Mouse (Mus musculus) spleen, postnatal 10 days (tissue): Measurements from ENCODE around the gene Dido1.
"Not testable (repeated sequence)": the region's sequence is repeated elsewhere in the genome, so short reads cannot be mapped to it uniquely, and the experiment has no call there.

ENCODE experiments used
- DNase-seq, 2 experiments: peaks; one replicate each; pipeline ENCODE4 v3.0.0; 2021 to 2022; ENCODE audit warnings: low spot score in 2 of 2

The Dido1 gene

DNA sequence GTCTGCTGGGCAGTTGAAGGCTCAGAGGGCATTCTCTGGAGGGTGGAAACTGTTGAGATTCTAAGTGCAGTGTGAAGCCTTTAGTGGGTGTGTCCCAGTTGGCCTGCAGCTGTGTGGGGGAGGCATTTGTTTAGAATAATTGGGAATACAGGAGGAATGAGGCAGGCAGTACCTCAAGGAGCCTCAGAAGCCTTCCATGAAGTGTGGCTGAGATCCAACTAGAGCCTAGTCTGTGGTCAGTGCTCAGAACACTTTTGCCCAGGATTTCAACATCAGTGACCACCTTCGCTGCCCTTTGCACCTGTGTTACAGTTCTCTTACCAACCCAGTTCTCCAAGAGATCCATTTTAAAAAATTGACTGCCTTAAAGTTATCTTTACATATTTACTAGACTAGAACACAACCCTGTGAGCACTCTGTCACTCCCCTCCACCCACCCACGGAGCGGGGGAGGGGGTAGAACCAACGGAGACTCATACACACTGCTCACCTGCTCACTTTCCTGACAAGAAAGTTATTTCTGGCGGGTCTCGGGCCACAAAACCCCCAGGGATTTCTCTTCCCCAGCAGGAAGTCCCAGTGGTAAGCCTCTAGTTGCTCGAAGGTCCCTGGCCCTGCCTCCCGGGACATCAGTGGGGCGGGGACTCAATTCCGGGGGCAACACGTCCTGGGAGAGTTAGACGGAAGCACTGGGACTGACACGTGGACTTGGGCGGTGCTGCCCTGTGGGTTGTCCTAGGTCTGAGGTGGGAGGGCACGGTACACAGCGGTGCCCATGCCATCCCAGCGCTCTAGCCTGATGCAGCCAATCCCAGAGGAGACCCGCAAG, 15.0 kb upstream of the Dido1 start, which contains the start of gene Slc17a9:
Slc17a9 (plus strand) TSS at position 679 of the 829 bp plus-strand sequence.
- peak; percentile 47 to 60 for DNase-seq

DNA sequence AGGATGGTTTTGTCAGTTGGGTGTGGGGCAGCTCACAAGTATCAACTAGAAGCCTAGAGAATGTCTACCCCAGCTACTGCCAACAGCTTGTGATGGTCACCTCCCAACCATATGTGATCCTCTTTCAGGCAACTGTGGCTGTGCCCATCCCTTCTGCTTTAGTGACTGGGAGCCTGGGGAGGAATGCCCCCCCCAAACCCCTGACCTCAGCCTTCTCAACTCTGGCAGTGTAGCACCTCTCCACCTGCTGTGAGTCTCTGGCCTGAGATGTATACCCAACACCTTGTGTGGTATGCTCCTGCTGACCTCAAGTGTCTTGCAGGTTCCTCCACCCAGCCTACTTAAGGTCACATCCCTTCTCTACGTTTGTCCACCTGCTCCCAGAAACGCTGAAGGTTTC, 14.1 kb upstream of the Dido1 start:
- no peak for DNase-seq

DNA sequence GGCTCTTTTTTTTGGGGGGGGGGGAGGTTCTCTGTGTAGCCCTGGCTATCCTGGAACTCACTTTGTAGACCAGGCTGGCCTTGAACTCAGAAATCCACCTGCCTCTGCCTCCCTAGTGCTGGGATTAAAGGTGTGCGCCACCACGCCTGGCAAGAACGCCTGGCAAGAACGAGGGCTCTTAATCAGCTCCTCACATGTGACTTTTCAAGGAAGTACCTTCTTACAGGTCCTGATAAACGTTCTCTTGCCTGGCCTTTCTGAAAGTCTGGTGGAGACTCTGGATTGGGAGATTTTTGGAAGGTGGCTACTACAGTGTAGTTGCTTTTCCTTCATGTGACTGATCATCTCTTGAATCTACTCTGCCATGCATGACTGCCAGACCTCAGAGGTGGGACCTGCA, 12.9 kb upstream of the Dido1 start:
- DNase-seq = not testable (repeated sequence)

DNA sequence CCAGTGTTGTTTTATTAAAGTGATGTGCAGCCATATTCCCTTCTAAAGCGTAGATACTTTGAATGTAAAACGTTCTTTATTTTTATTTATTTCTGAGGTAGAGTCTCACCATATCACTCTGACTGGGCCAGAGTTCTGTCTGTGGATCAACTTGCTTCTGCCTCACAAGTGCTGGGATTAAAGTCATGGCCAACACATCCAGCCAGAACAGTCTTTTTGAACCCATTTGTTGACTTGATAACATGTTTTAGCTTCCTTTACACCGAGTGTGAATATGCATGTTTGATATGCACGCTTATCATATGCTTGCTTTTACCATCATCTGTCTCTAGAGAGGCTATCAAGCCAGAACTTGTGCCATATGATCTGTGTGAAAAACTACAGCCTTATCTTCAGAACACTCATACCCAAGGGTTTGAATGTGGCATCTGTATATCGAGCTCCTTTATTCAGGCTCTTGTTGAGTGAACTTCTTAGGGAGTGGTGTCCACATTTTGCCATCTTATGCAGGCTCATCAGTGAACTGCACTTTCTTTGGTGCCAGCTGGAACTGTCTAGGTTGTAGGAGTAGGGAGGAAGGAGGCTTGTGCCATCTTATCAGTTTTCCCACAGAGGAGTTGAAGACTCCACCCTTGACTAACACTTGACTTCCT, 2.4 kb upstream of the Dido1 start:
- peak in 1 of 2 experiments; percentile 47 for DNase-seq

DNA sequence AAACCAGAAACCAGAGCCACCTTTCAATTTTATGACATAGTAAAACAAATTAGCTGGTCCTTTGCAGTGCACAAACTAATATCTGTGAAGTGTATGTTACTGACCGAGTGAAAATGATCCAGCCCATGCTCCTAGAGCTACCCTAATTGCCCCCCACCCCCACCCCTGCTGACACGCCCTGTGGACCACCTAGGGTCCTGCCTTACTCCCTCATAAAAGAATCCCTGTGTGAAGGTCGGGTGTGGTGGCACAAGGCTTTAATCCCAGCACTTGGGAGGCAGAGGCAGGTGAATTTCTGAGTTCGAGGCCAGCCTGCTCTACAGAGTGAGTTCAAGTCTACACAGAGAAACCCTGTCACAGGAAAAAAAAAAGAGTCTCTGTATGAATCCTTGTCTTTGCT, 1.7 kb upstream of the Dido1 start:
- DNase-seq = no peak

DNA sequence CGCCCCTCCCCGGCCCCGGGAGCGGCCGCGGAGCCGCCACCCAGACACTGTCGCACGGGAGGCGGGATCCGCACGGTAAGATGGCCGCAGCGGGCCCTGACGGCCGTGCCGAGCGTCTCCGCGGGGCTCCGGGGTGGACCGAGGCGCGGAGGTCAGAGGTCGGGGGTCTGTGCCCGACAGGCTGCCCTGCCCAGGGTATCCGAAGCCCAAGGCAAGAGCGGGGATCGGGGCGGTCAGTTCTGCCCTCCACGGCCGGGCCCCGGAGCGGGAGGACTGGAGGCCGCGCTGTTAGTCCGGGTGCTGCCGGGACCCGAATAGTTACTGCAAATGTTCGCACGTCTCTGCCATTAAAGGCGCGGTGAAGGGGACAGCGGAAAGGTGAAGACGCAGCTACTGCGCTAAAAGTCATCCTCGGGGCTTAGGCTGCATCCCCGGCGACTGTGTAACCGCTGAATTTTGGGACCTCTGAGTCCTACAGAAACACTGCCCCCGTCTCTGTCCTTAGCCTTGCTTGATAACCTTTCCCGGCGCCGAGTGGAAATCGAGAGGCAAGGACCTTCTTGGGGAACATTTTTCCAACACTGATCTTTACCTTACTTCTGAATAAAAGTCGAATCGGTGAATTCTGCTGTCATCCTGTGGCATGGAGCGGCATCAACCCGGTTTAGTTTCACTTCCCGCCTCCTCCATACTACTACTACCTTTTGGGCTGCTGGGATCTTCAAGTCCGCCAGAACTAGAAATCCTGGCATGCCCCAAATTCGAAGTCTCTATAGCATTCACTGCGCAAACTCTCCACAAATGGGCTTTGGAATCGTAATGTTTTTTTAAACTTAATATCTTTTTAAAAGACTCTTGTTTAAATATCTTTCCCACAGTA, 717 bp upstream of the Dido1 start:
- DNase-seq = no peak

DNA sequence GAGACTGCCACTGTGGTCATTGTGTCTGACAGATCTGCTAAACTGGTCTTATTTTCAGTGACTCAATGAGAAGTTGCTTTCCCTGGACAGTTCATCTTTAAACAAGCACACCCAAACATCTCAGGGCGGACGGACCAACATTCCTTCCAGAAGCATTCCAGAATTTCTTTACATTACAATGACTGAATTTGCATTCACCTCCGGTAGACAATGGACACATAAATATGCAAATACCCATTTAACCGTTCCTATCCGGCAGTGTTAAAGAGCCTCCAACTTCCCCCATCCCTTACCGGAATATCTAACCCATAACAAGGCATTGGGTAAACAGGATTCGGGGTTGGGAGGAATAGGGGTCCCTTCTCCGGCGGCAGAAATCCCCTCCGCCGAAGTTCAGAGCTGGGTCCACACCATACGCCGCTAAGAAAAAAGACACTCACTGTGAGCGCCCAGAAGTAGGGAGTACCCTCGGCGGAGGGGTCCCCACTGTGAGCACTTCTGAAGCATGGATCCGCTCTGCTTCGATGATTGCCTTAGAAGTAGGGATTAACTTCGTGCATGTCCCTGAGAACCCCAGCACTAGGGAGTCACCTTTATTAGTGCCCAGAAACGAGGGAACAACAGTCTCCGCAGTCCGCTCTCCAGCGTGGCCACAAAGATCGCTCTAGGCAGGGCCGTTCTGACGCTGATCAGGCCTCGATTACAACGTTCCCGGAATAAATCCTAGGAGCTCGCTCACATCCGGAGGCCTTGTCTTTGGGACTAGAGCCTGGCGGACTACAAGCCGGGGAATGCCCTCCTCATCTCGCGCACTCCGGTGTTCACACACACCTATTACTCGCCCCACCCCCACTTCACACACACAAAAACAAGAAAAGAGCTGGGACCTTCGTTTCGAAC, 526 bp downstream of the Dido1 start:
- DNase-seq = no peak

DNA sequence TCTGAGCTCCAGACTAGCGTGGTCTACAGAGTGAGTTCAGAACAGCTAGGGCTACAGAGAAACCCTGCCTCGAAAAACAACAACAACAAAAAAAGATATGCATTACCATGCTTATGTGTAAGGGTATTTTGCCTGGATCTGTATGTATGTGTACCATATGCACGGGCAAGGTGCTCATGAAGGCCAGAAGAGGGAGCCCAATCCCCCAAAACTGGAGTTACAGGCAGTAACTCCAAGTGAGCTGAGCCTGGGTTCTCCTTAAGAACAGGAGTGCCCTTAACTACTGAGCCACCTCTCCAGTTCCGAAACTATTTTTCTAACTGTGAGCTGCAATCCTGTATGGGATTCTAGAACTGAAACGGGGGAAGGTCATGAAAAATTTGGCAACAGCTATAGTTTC, 3.8 kb downstream of the Dido1 start:
- DNase-seq = no peak

DNA sequence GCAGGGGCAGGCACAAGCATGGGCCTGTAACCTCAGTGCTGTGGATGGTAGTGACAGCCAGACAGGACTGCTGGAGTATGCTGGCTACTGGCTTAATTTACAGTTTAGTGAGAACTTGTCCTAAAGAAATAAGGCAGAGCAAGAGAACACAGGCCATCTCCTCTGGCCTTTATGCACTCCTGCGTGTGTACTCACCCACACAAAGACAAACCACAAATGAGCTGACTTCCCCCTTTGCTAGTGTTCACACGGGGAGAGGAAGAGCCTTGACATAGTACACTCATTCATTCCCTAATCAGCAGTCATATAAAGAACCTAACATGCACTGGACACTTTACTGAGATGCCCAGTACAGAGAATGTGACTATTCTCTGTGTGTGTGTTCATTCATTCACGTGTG, 4.7 kb downstream of the Dido1 start:
- DNase-seq = no peak

DNA sequence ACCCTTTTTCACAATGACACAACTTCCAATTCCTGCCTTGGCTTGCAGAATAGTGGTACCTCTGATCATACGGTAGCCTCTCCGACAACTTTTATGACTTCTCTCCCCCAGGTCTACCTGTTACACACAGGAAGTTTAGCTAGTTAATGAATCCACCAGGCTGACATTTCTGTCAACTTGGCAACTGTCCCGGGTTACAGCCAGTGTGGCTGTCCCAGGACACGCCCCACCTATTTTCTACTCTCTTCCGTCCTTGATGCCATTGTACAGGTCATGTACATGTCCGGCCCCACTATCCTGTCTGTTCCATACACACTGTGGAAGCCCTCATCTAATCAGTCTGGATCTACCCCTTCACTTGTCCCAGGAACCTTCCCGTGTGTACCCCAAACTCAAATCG, 5.2 kb downstream of the Dido1 start:
- no peak for DNase-seq

DNA sequence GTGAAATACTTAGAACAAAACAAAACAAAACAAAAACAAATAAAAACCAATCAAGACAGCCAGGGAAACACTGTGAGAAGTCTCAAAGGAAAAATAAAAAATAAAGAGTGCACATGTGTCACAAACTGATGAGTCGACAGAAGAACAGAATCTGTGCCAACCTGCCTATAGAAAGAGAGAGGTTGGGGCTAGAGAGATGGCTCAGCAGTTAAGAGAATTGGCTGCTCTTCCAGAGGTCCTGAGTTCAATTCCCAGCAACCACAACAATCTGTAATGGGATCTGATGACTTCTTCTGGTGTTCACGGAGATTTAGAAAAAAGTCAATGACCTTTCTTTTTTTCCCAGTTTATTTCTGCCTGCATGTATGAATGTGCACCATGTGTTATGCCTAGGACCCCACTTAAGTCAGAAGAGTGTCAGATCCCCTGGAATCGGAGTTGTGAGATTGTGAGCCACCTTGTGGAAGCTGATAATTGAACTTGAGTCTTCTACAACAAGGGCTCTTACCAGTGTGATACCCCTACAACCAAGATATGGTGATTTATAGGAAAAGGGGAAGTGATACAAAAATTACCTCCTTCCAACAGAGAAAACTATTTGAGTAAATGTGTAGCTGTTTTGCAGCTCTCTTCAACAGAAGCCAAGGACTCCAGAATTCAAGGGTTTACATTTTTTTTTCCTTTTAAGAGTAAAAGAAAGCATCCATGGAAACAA, 6.0 kb downstream of the Dido1 start:
- DNase-seq = no peak

DNA sequence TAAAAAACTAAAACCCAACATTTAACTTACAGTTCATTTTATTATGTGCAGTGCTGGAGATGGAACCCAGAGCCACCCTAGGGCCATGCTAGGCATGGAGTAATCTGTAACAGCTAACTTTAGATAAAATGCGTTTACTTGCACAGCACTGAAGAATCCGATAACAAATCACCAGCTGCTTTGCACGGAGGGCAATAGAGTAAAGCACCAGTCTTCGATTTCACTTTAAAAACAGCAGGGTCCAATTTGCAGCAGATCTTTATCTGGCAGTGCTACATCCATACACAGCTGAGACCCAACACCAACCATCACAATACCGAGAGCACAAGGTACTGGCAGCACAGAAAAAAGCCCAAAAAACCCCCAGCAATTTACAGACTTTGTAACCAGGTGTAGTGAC, 6.6 kb downstream of the Dido1 start:
- no peak for DNase-seq

DNA sequence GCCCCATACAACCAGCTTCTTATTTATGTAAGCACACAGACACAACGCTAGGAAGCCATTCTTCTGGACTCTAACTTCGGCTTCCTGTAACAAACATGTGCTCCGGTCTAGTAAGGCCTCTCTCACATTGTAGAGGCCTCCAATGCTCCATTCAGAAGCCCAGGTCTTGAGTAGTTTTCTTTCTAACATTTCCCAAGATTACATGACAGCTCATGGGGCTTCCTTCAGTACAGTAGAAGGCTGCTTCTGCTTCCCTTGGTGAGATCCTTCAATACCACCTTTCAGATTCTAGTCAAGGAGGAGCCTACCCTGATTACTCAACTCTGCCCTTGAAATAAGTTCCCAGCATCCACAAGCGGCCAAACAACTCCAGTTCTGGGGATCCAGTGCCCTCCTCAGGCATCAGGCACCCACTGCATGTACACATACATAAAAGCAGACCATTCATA, 7.1 kb downstream of the Dido1 start:
- no peak for DNase-seq

DNA sequence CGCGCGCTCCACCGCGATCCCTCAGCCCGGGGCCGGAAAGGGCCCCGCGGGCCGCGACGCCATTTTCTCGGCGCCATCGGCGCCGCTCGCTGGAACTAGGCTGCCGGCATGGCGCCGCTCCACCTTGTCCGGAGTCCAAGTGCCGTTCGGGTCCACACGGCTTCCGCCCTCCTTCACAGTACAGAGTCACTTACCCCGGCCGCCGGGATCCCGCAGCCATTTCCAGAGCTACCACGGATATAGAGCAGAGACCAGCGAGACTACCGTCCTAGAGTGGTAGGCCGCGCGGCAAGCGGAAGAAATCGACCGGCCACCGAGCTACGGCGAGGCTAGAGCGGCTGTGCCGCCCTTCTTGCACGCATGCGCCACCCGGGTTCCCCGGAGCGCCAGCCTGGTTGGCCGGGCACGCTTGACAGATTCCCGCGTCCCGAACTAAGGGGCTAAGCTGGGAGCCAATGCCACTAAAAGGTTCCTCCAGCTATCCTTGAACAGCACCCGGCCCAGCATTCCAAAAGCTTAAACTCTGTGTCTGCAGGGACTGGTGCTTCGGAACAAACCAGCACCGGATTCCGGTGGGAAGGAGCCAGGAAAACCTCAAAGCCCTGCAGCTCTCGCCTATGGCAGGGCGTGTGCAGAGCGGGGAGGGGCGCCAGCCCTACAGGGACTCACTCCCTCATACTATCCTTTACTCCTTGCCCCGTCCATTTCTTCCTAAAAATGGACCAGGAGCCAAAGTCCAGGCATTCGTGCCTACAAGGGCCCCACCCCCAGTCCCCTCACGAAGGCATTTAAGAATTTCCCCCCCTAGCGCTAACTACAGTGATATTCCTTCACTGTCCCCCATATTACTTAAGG, 7.8 kb downstream of the Dido1 start:
- peak; percentile 92 to 94 for DNase-seq

DNA sequence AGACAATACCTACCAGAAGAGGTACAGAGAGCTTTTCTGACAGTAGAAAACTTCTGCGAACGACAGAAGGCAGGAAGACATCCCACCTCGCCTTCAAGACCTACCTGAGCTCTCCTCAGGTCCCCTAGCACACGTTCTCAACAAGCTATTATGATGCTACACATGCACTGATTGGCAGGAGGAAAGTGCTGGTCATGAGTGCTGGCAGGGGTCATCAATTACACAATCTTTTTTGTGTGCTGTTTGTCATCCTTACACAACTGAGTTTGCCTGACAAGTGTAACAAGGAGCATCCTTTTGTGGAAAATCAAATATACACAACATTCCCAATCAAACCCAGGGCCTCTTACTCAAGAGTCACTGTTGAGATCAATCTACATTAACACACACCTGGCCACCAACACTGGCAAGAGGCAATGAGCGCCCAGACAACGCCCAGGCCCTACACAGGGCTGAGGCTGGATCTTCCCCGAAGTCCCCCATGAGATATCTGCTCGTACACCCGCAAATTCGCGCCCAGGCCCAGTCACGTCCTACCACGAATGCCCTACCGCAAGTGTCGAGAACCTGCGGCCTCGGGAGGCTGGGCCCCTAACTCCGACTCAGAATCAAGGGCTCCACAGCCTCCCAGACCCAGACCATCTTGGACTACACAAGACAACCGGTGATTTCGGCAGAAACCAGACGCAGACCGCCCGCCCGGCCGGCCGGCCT, 8.6 kb downstream of the Dido1 start:
- no peak for DNase-seq

DNA sequence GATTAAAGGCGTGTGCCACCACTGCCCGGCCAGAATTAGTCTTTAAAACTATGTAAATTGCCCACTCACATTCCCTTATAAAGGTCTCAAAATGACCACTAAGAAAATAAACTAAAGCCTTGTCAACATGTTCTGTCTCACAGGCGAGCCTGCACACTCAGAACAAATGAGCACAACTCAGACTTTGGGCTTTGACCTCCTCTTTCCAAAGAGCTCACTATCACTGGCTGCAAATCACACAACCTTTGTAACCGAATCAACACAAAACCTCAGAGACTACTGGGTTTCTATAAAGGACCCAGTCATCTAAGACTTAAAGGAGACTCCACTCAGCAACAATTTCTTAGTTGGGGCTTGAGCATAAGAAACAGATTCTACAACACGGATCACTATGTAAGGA, 9.3 kb downstream of the Dido1 start:
- DNase-seq = no peak

DNA sequence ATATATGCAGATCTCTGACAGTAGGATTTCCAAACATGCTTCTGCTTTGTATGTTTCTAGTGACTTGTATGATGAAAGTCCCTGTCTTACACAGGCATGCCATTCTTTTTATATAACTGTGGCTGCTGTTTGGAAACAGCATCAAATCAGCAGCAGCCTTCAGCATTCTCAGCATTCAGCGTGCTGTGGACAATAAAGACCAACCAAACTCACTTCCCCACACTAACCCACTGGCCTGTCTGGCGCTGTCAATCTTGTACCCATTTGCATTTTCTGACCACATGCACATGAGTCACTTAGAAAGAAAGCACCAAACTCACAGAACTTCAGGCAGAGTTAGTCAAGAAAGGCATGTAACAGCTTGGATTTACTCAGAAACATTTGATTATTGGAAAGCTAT, 14.6 kb downstream of the Dido1 start:
- DNase-seq = peak in 1 of 2 experiments; percentile 33

DNA sequence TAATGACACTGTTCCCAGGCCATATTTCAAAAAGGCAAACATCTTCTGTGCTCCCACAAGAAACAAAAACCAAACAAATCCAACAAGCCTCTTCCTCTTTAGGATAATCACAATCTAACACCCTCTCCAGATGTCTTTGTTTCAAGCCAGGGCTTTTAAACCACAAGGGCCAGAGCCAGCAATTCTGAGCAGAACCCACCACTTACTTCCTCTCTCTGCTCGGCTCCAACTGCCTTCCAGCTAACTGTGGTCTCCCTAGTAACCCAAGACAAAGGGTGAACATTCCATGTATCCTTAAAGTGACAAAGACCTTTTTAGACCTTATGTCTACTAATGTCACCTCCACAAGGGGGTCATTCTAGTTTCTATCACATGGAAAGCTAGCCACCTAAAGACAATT, 17.2 kb downstream of the Dido1 start:
- no peak for DNase-seq

DNA sequence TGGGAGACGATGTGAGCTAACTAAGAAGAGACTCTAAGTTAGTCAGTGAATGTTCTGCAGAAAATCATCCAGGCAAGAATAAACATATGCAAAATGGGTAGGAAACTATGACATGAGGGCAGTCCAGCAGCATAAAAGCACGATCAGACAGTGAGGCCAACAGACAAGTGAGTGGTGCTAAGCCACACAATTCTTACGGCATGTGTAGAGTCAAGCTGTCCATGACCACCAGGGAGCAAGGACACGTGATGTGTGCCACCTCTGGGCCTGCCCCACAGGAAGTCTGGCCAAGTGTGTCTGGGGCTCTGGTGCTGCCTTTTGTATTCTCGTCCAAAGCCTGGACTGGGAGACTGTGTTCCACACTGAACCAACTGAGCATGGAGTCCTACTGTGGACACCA, 20.0 kb downstream of the Dido1 start:
- no peak for DNase-seq
